Mouse (Mus musculus): ENCODE results near the gene Gm9611. TPM values are rescaled to one million over a fixed set of nuclear protein-coding genes. Genes with fewer than 3 reads are reported as not detected.
"Not testable (repeated sequence)": the region's sequence is repeated elsewhere in the genome, so short reads cannot be mapped to it uniquely, and the experiment has no call there.

Gene Gm9611
- not detected in 2 replicates for total RNA-seq (2017)

DNA sequence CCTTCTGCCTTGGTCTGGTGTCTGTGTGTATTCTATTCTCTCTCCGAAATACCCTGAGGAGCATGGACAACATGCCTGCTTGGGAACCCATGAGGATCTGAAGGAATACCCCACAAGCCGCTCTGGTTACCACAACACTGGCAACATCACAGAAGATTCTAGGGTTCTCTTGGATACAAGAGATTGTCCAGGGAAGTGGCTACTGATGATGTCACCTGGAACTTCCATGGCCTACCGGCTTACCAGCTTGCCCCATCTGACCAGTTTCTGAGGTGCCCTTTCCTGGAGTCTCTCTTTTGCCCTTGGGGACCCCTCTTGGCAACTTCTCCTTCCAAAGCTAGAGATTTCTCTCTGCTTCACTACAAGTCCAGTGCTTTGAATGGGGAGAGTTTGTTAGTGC is at the start of gene Gm9611:
Gene Gm9611 (minus strand): TSS at position 101 of the 400 bp plus-strand sequence.
- ATAC-seq (ENCODE audit: extremely low read depth, insufficient number of reproducible peaks, low FRiP score, poor library complexity, severe bottlenecking): not testable (repeated sequence)

DNA sequence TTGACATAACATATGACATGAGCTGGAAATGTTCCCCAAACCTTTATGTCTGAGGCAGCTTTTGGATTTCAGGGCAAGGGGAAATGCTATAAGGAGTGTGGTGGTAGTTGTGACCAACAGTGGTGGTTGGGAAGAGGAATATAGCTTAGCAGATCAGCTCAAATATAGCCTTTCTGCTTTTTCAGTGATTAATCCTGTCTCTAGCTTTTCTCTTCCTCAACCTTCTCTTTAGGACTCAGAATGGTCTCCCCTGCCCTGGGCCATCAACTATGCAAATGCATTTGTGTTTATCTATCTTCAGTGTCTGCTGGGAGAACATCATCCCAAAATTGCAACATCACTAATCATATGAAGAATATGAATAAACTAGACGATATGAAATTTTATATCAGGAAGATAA is 12.8 kb upstream of the Gm9611 start, which contains the start of gene Gm7995:
Gene Gm7995 (plus strand): TSS at position 301 of the 400 bp plus-strand sequence.
- ATAC-seq (ENCODE audit: extremely low read depth, insufficient number of reproducible peaks, low FRiP score, poor library complexity, severe bottlenecking): not testable (repeated sequence)

DNA sequence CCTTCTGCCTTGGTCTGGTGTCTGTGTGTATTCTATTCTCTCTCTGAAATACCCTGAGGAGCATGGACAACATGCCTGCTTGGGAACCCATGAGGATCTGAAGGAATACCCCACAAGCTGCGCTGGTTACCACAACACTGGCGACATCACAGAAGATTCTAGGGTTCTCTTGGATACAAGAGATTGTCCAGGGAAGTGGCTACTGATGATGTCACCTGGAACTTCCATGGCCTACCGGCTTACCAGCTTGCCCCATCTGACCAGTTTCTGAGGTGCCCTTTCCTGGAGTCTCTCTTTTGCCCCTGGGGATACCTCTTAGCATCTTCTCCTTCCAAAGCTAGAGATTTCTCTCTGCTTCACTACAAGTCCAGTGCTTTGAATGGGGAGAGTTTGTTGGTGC is 37.2 kb downstream of the Gm9611 start, which contains the start of gene Gm17026:
Gene Gm17026 (minus strand): TSS at position 101 of the 400 bp plus-strand sequence.
- not testable (repeated sequence) for ATAC-seq (ENCODE audit: extremely low read depth, insufficient number of reproducible peaks, low FRiP score, poor library complexity, severe bottlenecking)

Other genes starting within 250 kb of the Gm9611 start
- gene Gm7951, start 180.0 kb downstream of the Gm9611 start, total RNA-seq (2017): not detected in 2 replicates
- not detected in 2 replicates for gene Gm17027, start 134.7 kb downstream of the Gm9611 start, total RNA-seq (2017)
- not detected in 2 replicates for gene Gm3573, start 106.6 kb downstream of the Gm9611 start, total RNA-seq (2017)
- gene Gm17026, start 37.3 kb downstream of the Gm9611 start, total RNA-seq (2017): not detected in 2 replicates
- gene Gm7995, start 12.9 kb upstream of the Gm9611 start, total RNA-seq (2017): not detected in 2 replicates
- not detected in 2 replicates for gene Gm8005, start 142.3 kb upstream of the Gm9611 start, total RNA-seq (2017)
- not detected in 2 replicates for gene Gm8011, start 166.5 kb upstream of the Gm9611 start, total RNA-seq (2017)
- not detected in 2 replicates for gene Gm8020, start 205.0 kb upstream of the Gm9611 start, total RNA-seq (2017)
- not detected in 2 replicates for gene Gm8024, start 226.9 kb upstream of the Gm9611 start, total RNA-seq (2017)

Measured in neutrophil, adult 5-6 weeks (primary cell).